Mouse (Mus musculus): ENCODE data around the gene Sergef.
"Not testable (repeated sequence)": the region's sequence is repeated elsewhere in the genome, so short reads cannot be mapped to it uniquely, and the experiment has no call there.

Sergef gene

DNA sequence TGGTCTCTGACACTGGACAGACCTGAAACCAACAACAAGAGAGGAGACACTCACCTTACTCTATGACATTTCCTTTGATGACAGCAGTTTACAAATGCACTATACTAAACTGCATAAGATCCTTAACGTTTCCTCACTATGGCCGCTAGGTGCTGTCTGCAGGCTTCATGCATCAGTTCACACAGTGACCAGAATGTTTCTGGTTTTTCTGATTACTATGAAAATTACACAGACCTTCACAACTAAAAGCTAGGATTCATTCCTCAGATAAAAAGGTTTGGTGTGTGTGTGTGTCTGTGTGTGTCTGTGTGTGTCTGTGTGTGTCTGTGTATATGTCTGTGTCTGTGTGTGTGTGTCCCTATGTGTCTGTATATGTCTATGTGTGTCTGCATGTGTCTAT lies 63.7 kb downstream of the Sergef start:
- DNase-seq (ENCODE audit: low spot score): no peak

DNA sequence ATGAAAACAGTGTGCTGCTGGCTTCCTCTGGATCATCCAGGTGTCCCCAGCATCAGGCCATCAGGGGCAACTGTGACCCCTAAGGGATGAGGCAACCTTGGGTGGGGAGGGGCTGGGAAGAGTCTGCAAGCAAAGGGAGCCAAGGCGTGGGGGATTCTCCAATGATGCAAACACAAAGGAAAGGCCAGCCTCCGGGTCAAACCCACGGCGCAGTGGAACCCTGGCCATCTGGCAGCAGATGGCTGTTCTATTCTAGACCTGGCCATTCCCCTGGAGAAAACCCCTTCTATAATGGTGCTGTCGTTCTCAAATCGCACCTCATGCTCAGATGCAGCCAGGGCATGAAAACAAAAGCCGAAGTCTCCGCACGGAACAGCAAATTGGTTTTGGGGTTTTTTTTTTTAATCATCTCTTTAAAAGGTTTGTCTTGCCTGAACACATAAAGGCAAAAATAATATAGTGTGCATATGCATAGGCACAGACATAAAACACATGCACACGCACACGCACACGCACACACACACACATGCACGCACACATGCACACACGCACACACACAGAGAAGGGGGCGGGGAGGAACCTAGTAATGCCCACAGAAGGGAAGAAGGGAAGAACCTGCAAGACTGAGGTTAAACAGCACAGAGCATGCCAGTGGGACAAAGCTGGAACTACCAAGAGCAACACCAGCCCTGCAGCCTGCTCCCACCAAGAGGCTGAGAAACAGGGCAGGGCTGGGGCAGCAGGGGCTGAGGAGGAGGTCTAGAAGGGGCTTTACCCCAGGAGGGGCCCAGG lies 66.6 kb downstream of the Sergef start:
- DNase-seq (ENCODE audit: low spot score): no peak

DNA sequence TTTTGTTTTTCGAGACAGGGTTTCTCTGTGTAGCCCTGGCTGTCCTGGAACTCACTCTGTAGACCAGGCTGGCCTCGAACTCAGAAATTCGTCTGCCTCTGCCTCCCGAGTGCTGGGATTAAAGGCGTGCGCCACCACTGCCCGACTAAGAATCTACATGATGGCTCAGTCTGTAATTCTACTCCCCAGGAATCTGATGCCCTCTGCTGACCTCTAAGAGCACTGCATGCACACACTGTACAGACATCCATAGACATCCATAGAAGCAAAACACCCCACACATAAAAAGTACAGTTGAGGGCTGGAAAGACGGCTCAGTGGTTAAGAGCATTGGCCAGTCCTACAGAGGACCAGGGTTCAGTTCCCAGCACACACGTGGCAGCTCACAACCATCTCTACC lies 70.1 kb downstream of the Sergef start:
- DNase-seq (ENCODE audit: low spot score): not testable (repeated sequence)

DNA sequence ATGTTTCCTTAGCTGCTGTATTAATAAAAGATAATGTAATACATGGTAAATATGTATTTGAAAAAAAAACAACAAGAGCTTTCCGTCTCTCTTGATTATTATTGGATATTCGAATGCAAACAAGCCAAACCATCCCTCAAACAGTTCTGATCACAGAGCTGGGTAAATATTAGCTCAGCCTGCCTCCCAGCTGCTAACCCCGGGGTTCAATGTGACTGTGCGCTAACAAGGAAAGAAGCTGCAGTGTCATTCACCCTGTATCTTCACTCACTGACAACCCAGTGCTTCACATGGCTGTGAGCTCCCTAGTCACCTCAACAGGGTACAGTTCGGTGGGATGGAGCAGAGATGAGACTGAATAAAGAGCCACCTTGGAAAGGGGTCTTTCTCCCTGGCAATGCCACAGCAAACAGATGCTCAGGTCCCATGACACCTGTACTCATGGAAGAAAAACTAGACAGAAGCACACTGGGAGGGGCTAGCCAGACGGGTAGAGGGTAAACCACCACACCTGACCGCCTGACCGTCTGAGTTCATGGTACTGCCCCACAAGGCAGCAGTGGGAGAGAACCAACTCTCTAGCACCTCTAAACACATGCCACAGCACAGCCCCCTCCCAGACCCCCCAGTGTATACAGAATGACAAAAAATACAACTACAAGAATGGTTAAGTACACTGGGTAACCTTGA lies 73.1 kb downstream of the Sergef start:
- no peak for DNase-seq (ENCODE audit: low spot score)

DNA sequence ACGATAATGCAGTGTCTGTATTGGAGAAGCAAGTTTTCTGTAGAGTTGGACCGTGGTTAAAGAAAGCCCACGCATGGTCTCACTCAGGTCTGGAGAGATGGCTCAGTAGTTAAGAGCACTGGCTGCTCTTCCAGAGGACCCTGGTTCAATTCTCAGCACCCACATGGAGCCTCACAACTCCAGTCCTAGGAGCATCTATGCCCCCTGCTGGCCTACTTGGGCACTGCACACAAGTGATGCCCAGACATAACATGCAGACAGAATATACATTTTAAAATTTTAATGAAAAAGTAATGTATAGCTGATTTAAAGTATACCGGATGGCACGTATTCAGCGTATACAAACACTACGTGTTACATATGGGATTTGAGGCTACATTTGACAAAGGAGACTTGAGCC lies 74.2 kb downstream of the Sergef start:
- no peak for DNase-seq (ENCODE audit: low spot score)

DNA sequence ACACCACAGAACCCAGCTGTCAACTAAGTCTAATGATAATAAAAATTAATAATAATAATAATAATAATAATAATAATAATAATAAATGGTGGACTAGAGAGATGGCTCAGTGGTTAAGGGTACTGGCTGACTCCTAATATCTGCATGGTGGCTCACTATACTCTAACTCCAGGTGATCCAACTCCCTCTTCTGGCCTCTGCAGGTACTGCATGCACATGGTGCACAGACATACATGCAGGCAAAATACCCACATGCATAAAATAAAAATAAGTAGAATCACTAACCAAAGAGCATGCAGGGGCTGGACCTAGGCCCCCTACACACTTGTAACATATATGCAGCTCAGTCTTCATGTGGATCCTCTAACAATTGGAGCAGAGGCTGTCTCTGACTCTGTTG lies 75.8 kb downstream of the Sergef start:
- no peak for DNase-seq (ENCODE audit: low spot score)

DNA sequence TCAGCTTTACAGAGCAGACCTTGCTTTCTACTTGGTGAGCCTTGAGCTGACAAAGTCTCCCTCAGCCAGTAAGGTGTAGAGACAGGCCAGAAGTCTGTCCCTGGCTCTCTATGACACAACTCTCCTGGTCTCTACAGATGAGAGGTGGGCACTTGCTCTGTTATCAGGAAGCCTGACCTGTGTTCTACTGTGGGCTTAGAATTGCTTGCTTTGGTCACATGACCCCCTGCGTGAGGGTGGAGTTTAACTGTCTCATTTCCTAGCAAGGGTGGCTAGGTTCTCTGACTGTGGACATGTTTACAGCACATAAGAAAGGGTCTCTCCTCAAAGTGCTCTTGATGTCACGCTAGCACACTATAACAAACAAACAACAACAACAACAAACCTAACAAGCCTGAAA lies 79.5 kb downstream of the Sergef start:
- DNase-seq (ENCODE audit: low spot score): no peak

DNA sequence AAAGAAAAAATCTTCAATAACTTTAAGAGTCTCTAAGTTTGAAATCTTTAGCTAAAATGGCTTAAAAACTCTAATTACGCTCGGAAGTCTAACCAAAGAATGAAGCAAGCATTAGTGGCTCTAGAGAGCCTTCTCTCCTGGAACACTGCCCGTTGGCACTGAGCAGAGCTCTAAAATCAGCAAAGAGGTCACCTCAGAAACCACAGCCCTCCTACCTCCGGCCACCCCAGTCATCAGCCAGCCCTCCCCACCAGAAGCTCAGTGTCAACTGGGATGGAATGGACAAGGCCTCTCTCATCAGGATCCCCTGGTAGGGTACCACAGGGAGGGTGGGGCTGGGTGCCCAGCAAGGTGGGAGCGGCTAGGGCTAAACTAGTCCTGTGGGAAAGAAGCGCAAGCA lies 80.0 kb downstream of the Sergef start:
- DNase-seq (ENCODE audit: low spot score): no peak

DNA sequence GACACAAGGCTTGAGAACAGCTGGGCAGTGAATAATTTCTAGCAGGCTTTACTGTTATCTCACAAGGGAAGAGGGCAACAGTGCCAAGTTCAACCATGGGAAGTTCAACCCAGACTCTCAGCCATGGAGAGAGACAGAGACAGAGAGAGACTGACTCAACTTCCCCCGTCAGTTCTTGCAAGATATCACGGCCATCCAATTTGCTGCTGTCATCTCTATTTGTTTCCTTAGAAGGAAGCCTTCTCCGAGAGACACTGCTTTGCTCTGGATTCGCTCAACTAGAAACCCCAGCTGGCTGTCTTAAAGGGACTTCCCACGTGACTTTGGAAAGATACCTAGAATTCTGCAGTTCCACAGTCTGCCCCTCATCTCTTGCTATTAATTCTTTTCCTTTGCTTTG lies 80.6 kb downstream of the Sergef start:
- DNase-seq (ENCODE audit: low spot score): no peak

DNA sequence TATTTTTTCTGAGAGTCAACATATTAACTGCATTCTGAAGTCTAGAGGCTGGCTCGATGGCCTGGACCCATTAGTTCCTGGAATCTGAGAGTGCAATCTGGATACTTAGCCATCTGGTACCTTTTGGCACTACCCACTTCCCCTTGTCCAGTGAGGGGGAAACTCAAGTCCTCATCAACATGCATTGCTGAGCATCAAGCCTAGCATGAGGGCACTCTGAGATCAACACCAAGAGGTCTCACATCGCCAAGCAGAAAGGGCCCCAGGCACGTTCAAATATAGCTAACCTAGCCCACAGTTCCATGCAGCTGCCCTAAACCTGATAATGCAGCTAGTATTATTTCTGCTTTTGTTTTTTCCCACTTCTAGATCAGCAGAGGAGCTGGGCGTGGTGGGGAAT lies 81.6 kb downstream of the Sergef start:
- DNase-seq (ENCODE audit: low spot score): no peak

DNA sequence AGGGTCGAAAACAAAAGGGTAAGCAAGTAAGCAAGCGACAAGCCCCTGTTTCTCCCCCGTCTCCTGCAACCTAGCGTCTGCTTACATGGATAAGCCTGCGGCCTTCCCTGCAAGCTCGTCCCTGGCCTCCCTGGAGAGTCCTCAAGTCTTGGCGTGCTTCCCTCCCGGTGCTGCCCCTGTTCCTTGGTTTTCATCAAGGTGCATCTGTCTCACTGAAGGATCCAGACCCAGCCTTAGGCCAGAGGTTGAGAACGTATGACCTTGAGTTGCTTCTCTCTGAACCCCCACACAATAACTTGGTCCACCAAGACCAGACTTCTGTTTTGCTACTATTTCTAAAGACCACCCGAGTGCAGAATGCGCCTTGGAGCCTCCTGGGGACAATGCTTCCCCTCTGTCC lies 82.2 kb downstream of the Sergef start:
- no peak for DNase-seq (ENCODE audit: low spot score)

DNA sequence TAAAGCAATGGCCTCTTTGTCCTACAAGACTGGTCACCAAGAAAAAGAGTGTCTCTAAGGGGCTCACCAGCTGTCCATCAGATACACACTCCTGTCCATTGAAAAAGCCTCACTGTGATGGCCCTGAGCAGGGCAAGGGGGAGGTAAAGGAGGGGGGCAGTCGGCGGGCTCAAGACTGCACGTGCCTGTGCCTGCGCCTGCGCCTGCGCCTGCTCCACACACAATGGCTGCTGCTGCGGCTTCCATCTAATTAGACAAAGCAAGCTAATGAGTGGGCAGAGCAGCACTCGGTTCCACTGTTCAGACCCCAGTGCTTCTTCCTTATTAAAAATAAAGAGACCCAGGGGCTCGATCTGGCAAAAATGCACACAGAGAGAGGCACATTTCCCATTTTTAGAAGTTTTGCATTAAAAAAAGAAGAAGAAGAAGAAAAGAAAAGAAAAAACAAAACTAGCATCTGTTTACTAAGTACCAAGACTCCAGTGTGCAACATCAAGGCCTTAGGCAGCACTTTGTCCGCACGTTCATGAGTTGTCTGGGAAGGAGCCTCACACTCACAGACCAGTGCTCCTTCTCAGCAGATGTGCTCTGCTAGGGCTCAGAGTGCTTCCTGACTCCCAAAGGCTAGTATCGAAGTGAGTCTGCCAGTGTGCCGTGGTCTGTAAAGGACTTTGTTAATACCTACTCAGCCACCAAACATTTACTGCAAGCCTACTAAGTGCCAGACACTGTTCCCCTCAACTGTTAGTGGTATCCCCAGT lies 83.1 kb downstream of the Sergef start:
- DNase-seq (ENCODE audit: low spot score): no peak

DNA sequence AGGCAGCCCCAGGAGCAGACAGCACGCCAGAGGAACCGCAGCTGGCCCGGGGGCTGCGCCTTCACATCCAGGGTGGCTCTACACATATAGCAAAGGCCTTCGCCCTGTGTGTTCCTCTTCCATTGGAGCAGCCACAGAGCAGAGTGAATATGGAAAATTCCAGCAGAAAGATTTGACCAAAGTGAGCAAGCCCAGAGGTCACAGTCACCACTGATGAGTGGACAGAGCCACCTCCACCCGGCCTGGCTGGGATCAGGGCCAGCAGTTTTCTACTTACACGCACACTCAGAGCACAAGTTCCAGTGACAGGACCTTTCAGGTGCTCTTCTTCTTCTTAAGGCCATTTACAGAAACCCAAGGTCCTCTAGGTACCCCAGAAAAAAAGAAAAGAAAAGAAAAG lies 83.9 kb downstream of the Sergef start:
- DNase-seq (ENCODE audit: low spot score): no peak

DNA sequence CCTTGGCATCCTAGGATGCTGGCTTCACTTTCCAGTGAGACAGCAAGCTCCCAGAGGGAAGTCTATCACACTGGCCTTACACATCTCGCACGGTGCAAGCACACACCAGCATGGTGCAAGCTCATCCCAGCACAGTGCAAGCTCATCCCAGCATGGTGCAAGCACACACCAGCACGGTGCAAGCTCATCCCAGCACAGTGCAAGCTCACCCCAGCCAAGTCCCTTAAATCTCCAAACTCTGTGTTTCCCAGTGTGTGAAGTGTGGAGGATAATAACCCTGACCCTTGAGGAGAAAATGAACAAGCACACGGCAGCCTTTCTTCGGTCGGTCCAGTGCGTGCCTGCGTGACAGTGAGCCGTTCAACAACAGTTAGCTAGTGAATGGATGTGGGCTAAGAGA lies 84.8 kb downstream of the Sergef start:
- no peak for DNase-seq (ENCODE audit: low spot score)

DNA sequence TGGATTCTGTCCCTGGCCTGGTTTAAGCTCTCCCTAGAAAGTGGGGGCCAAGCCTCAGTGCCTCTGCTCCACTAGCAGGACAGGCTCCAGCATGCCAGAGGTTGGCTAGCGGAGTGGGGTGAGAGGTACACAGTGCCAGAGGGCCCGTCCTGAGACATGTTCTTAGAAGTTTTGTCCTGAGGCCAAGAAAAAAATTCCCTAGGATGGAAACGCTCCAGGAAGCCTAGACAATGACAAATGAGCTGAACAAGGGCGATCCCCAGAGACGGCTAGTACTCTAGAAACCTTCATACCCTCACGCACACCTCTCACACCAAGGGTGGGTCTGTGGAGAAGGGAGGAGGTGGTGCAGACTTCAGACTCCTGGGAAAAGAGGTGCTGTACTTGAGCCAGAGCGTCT lies 85.6 kb downstream of the Sergef start:
- no peak for DNase-seq (ENCODE audit: low spot score)

DNA sequence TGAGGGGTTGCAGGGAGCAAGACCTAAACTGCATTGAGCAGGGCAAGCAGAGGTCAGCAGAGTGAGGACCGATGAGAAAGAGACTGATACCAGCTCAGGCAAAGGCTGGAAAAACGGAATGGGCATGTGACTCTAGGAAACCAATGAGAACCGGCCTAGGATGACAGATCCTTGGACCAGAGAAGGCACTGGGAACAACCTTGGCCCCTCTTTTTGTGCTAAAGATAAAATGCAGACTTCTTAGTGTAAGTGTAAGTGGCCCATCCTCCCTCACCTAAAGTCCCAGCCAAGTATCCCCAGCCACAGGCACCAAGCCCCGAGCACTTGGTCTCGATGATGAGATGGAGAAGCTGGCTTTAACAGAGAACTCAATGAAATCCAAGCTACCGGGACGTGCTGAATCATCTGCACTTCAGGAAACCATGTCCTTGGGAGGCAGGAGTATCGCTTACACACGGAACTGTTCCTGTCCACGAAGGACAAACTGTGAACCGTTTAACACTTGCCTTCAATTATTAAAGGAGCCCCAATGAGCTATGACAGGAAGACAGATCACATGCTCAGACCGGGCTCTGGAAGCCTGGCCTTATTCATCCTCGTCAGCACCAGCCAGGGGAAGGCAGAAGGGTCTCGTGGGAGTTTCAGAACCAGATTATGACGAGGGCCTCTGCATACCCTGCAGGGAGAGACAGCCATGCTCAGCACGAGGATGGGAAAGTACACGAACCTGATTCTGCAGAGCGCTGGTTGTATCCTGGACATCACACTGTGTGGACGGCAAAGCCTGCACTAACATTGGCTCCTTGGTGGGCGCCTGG lies 87.5 kb downstream of the Sergef start:
- DNase-seq (ENCODE audit: low spot score): no peak

DNA sequence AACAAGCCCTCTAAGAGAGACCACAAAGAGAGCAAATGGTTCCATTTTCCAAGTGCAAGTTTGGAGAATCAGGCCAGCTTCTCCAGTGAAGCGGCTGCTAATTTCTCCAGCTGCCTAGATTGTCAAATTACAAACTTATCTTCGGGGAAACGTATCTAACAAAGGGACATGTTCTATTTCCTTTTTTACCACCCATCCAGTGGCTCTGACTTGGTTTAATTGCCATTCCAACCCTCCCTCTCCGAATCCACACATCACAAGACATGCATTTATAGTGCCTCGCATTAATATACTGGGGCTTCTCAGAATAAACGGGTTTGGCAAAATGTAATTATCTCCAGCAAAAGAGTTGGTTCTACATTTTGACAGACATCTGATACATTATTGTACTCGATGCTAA lies 88.4 kb downstream of the Sergef start:
- no peak for DNase-seq (ENCODE audit: low spot score)

DNA sequence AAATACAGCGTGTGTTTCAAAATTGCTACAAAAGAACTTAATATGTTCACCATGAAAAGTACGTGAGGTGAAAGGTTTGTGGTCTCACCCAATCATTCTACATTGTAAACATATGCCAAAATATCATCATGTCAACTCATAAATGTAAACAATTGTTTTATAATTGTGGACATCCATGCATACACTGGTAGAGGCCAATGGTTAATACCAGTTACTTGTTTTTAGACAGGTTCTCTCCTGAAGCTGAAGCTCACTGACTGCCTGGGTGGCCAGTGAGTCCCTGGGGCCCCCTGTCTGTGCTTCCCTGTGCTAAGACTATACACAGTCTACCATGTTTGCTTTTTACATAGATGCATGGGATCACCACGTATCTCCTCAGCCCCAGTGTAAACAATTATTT lies 91.5 kb downstream of the Sergef start:
- DNase-seq (ENCODE audit: low spot score): no peak

DNA sequence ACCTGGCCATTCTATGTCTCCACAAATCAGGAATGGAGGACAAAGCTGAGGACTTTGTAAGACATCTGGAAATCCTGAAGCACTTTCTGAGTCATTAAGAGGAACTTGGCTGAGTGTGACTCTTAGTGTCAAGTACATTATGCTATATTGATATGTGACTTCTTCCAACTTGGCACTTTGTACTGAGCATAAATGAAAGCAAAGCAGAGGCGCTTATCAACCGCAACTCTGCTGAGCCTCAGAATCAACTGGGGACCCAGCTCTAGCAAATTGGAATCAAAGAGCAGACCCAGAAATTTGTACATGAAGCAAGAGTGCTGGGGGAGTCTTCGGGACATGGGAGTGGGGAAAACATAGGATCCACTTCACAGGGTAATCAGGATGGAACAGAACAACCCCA lies 92.0 kb downstream of the Sergef start:
- DNase-seq (ENCODE audit: low spot score): no peak

DNA sequence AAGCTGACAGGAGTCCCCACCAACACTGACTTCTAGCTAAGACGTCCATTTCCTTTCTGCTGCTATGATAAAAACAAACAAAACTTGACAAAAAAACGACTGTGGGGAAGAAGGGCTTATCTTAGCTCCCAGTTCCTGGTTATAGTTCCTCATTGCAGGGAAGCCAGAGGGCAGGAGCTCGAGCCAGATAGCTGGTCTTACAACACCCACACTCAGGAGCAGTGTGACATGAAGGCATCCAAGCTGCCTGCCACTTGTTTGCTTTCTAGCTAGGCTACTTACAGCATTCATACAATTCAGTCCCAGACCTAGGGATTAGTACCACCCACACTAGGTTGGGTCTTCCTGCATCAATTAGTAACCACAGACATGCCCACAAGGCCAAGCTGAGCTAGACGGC lies 93.1 kb downstream of the Sergef start:
- DNase-seq (ENCODE audit: low spot score): peak; percentile 10

DNA sequence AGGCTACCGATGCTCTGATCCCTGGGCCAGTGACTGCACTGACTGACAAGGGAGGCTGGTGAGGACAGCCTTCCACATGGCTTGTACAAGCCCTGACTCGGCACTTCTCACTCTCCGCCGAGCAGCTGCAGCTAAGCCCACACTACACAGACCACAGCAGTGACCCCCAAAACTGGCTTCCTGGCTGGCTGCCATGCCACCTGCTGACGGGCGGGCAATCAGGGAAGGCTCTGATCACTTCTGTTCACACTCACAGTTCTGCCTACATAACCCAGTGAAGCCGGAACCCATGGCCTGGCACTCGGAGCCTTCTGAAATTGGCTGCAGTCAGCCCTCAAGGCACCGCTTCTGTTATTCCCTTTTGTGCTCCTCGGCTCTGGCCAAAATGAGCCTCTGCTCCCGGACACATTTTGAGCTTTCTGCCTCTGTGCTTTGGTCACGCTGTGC lies 95.4 kb downstream of the Sergef start:
- DNase-seq (ENCODE audit: low spot score): no peak

DNA sequence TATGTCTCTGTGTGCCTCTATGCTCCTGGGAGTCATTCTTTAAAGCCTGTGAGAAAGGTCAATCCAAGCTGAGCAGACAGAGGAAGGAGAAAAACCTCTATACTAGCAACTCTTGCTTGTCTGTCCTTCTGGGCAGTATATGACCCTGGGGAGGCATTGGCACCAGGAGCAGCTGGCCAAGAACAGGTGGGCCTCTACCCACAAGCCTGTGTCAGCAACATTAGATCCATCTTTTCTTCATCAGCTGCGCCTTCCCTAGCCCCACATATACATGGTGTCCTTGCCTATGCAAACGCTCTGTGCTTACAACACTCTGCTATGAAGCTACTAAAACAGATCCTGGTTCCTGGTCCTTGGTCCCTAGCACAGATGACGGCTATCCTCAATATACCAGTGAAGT lies 97.5 kb downstream of the Sergef start:
- no peak for DNase-seq (ENCODE audit: low spot score)

Data from c-Kit-positive CD71-positive TER-119-positive erythroid progenitor cells, embryonic 14.5 days (primary cell).